Mouse (Mus musculus): Measurements from ENCODE around the gene Slc25a30.
"Not testable (repeated sequence)": the region's sequence is repeated elsewhere in the genome, so short reads cannot be mapped to it uniquely, and the experiment has no call there.

The Slc25a30 gene

GRCm38 (mm10) chr14:75790411-75790996 lies 3.7 kb upstream of the Slc25a30 start:
- DNase-seq, result no peak

GRCm38 (mm10) chr14:75789291-75789690 lies 2.5 kb upstream of the Slc25a30 start:
- no peak for DNase-seq

- no peak for DNase-seq
These were observed 948 bp upstream of the Slc25a30 start for GRCm38 (mm10) chr14:75787794-75788175.

GRCm38 (mm10) chr14:75786424-75786867 lies 391 bp downstream of the Slc25a30 start:
- DNase-seq, result no peak

GRCm38 (mm10) chr14:75779913-75780312 lies 6.9 kb downstream of the Slc25a30 start:
- no peak for DNase-seq

- no peak for DNase-seq
These were observed 10.2 kb downstream of the Slc25a30 start for GRCm38 (mm10) chr14:75776637-75777036.

- no peak for DNase-seq
These were observed 13.4 kb downstream of the Slc25a30 start for GRCm38 (mm10) chr14:75773431-75773830.

- DNase-seq, result not testable (repeated sequence)
These were observed 14.4 kb downstream of the Slc25a30 start for GRCm38 (mm10) chr14:75772407-75772806.

GRCm38 (mm10) chr14:75771101-75771501 lies 15.7 kb downstream of the Slc25a30 start:
- DNase-seq, result no peak

- no peak for DNase-seq
These were observed 17.5 kb downstream of the Slc25a30 start for GRCm38 (mm10) chr14:75769334-75769733.

- no peak for DNase-seq
These were observed 18.6 kb downstream of the Slc25a30 start for GRCm38 (mm10) chr14:75768275-75768608.

- DNase-seq, result peak; percentile 64
These were observed 19.2 kb downstream of the Slc25a30 start for GRCm38 (mm10) chr14:75767492-75768274.

GRCm38 (mm10) chr14:75761028-75761805 lies 25.6 kb downstream of the Slc25a30 start:
- DNase-seq, result peak; percentile 26

- DNase-seq, result no peak
These were observed 28.4 kb downstream of the Slc25a30 start for GRCm38 (mm10) chr14:75758401-75758800.

GRCm38 (mm10) chr14:75757821-75758220 lies 29.0 kb downstream of the Slc25a30 start:
- no peak for DNase-seq

GRCm38 (mm10) chr14:75756971-75757370 lies 29.9 kb downstream of the Slc25a30 start:
- no peak for DNase-seq

- DNase-seq, result peak; percentile 97
These were observed 32.6 kb downstream of the Slc25a30 start, which contains the start of gene Cog3 for GRCm38 (mm10) chr14:75753991-75754817. TSS of gene Cog3 (minus strand) at chr14:75754517.

- no peak for DNase-seq
These were observed 33.6 kb downstream of the Slc25a30 start for GRCm38 (mm10) chr14:75753206-75753605.

- no peak for DNase-seq
These were observed 35.8 kb downstream of the Slc25a30 start for GRCm38 (mm10) chr14:75751040-75751439.

- no peak for DNase-seq
These were observed 37.7 kb downstream of the Slc25a30 start for GRCm38 (mm10) chr14:75749123-75749522.

- no peak for DNase-seq
These were observed 38.9 kb downstream of the Slc25a30 start for GRCm38 (mm10) chr14:75747960-75748359.

- DNase-seq, result no peak
These were observed 44.9 kb downstream of the Slc25a30 start for GRCm38 (mm10) chr14:75741904-75742303.

GRCm38 (mm10) chr14:75735597-75735996 lies 51.2 kb downstream of the Slc25a30 start:
- DNase-seq, result no peak

All from right cerebral cortex, adult 18-20 months (tissue).